Mouse (Mus musculus) gastrocnemius, postnatal 25 days (tissue): ENCODE measurements around the gene Cox15. TPM values are rescaled to one million over a fixed set of nuclear protein-coding genes. Genes with fewer than 3 reads are reported as not detected.

Experiments used
- DNase-seq: peaks from one replicate; pipeline ENCODE4 v3.0.0; 2022
- total RNA-seq, 2 experiments: library from RNA; stranded (reverse); gene quantifications; 1 replicate in 1 of 2; 2 replicates in 1 of 2; pipeline ENCODE4 v1.2.3; 2021

Cox15 gene
- total RNA-seq, 2 experiments from 2014 or later = 17.5 to 19.5 TPM

- no peak for DNase-seq
Measured at GRCm38 (mm10) chr19:43704787-43705497, 47.9 kb downstream of the Cox15 start.

GRCm38 (mm10) chr19:43704211-43704610, 48.6 kb downstream of the Cox15 start:
- DNase-seq = no peak

- no peak for DNase-seq
Measured at GRCm38 (mm10) chr19:43699763-43700155, 53.0 kb downstream of the Cox15 start.

GRCm38 (mm10) chr19:43699021-43699762, 53.6 kb downstream of the Cox15 start:
- DNase-seq = no peak

GRCm38 (mm10) chr19:43697666-43698370, 55.0 kb downstream of the Cox15 start:
- no peak for DNase-seq

GRCm38 (mm10) chr19:43695514-43695964, 57.3 kb downstream of the Cox15 start:
- DNase-seq = no peak

GRCm38 (mm10) chr19:43692815-43693214, 60.0 kb downstream of the Cox15 start:
- DNase-seq = no peak

GRCm38 (mm10) chr19:43689419-43690246, 63.2 kb downstream of the Cox15 start, which contains the start of gene Entpd7:
TSS of gene Entpd7 (plus strand) at chr19:43689672.
- DNase-seq = peak; percentile 98

Other genes with a start within 250 kb of the Cox15 start
- 100 to 1,000 TPM; 350 to 495 TPM for gene Got1, start 228.4 kb downstream of the Cox15 start, total RNA-seq
- gene Nkx2-3, start 140.7 kb downstream of the Cox15 start, total RNA-seq = not detected
- 10 to 100 TPM; 18.0 to 18.9 TPM for gene Slc25a28, start 78.1 kb downstream of the Cox15 start, total RNA-seq
- 1 to 10 TPM; 1.8 TPM for gene Entpd7, start 63.3 kb downstream of the Cox15 start, total RNA-seq
- gene Cutc, start within 50 bp of the Cox15 start, total RNA-seq = 10 to 100 TPM; 15.8 to 16.8 TPM
- not detected for gene Abcc2, start 29.2 kb upstream of the Cox15 start, total RNA-seq
- gene Dnmbp, start 187.2 kb upstream of the Cox15 start, total RNA-seq = 1 to 10 TPM; 7.9 to 10.0 TPM
- gene Cpn1, start 233.6 kb upstream of the Cox15 start, total RNA-seq = not detected